Mouse (Mus musculus): ENCODE measurements around the gene Ddx59. TPM values are rescaled to one million over a fixed set of nuclear protein-coding genes. Genes with fewer than 3 reads are reported as not detected.

The Ddx59 gene
- 0.20 and 0.41 TPM in 2 replicates for polyA plus RNA-seq (2012; ENCODE audit: low replicate concordance)

GRCm38 (mm10) chr1:136414798-136415755 lies at the start of gene Ddx59:
TSS of gene Ddx59 (plus strand) at chr1:136415271.

GRCm38 (mm10) chr1:136466143-136466811 lies 51.2 kb downstream of the Ddx59 start, which contains the start of gene Kif14:
TSS of gene Kif14 (plus strand) at chr1:136466343.

Other genes with a start within 250 kb of the Ddx59 start
- not detected in 2 replicates for gene Mroh3, start 202.4 kb upstream of the Ddx59 start, polyA plus RNA-seq (2012; ENCODE audit: low replicate concordance)
- gene Inava, start 181.0 kb upstream of the Ddx59 start, polyA plus RNA-seq (2012; ENCODE audit: low replicate concordance) = 0.07 and 0.43 TPM in 2 replicates
- gene Gpr25, start 154.4 kb upstream of the Ddx59 start, polyA plus RNA-seq (2012; ENCODE audit: low replicate concordance) = 1.3 and 2.1 TPM in 2 replicates
- gene Camsap2, start 69.2 kb upstream of the Ddx59 start, polyA plus RNA-seq (2012; ENCODE audit: low replicate concordance) = 31.7 and 37.8 TPM in 2 replicates
- 0.92 and 2.5 TPM in 2 replicates for gene Kif14, start 51.1 kb downstream of the Ddx59 start, polyA plus RNA-seq (2012; ENCODE audit: low replicate concordance)
- 9.8 and 14.0 TPM in 2 replicates for gene Zfp281, start 209.6 kb downstream of the Ddx59 start, polyA plus RNA-seq (2012; ENCODE audit: low replicate concordance)

Measured in leukemia stem cell, adult 10-12 weeks (primary cell).